Mouse (Mus musculus) liver, embryonic 14.5 days (tissue): ENCODE measurements around the gene Itm2b. TPM values are rescaled to one million over a fixed set of nuclear protein-coding genes. Genes with fewer than 3 reads are reported as not detected.

Source experiments
- ATAC-seq: fragments of 200-750 bp; cut with Nextera tagmentation; 2 replicates; pipeline ENCODE4 v1.8.0; 2017; ENCODE audit warnings: moderate number of reproducible peaks, mild to moderate bottlenecking, moderate library complexity; ENCODE audit not compliant: insufficient read depth
- DNase-seq, 3 experiments: peaks; one replicate each; pipeline ENCODE4 v3.0.0-alpha.2; 2012 to 2013; ENCODE audit warnings: low read depth in 3 of 3, low spot score in 3 of 3
- H3K27ac ChIP-seq: fragments of 300-500 bp; sonication (generic); 2 replicates; pipeline ENCODE4 v1.5.1; 2014; ENCODE audit warnings: moderate library complexity, mild to moderate bottlenecking, control low read depth, inconsistent platforms
- H3K27me3 ChIP-seq: fragments of 300-500 bp; sonication (generic); 2 replicates; pipeline ENCODE4 v1.6.1; 2014; ENCODE audit warnings: mild to moderate bottlenecking, low read length, moderate library complexity; ENCODE audit not compliant: control insufficient read depth, insufficient read depth
- H3K36me3 ChIP-seq: fragments of 300-500 bp; sonication (generic); replicated peaks from 2 replicates; pipeline ENCODE4 v1.6.1; 2014; ENCODE audit warnings: low read depth; ENCODE audit not compliant: control insufficient read depth, insufficient read depth
- H3K4me1 ChIP-seq, 2 experiments: fragments of 200-500 bp in 1 of 2; fragments of 300-500 bp in 1 of 2; sonication (generic) in 1 of 2; replicated peaks; 2 replicates each; pipeline ENCODE4 v1.6.1; 2012 to 2014; ENCODE audit warnings: antibody characterized with exemption in 1 of 2, inconsistent platforms in 1 of 2, low read length in 1 of 2; ENCODE audit not compliant: control insufficient read depth in 2 of 2, insufficient read depth in 2 of 2
- H3K4me2 ChIP-seq: fragments of 300-500 bp; sonication (generic); 2 replicates; pipeline ENCODE4 v1.6.1; 2014; ENCODE audit warnings: low read depth, mild to moderate bottlenecking, control low read depth, moderate library complexity
- H3K4me3 ChIP-seq, 2 experiments: fragments of 200-500 bp in 1 of 2; fragments of 300-500 bp in 1 of 2; sonication (generic) in 1 of 2; 2 replicates each; pipeline ENCODE4 v1.5.1; 2012 to 2014; ENCODE audit warnings: low read depth in 2 of 2, low read length in 2 of 2, mild to moderate bottlenecking in 2 of 2, control low read depth in 1 of 2, inconsistent platforms in 1 of 2, moderate library complexity in 1 of 2; ENCODE audit not compliant: insufficient read depth in 1 of 2
- H3K9ac ChIP-seq: fragments of 300-500 bp; sonication (generic); replicated peaks from 2 replicates; pipeline ENCODE4 v1.6.1; 2014; ENCODE audit warnings: mild to moderate bottlenecking, control low read depth, moderate library complexity
- H3K9me3 ChIP-seq: fragments of 300-500 bp; sonication (generic); 2 replicates; pipeline ENCODE4 v1.6.1; 2016; ENCODE audit warnings: low read length, mixed read lengths; ENCODE audit not compliant: control insufficient read depth
- CTCF ChIP-seq: IDR thresholded peaks from 2 replicates; pipeline ENCODE4 v1.5.1; 2016; ENCODE audit warnings: antibody characterized with exemption, low read depth, control low read depth
- EP300 ChIP-seq: IDR thresholded peaks from 2 replicates; pipeline ENCODE4 v1.6.1; 2016; ENCODE audit warnings: antibody characterized with exemption, low read depth
- WGBS: fragments of 180-500 bp; shearing (Covaris S2); extraction: QIAGEN DNeasy Blood & Tissue Kit; methylation state at CpG from one replicate; pipeline ENCODE4 v1.1.7; 2014; ENCODE audit not compliant: insufficient replicate concordance; 5-methylcytosine and 5-hydroxymethylcytosine counted together
- polyA plus RNA-seq, 2 experiments: library from polyadenylated mRNA; depleted of rRNA in 1 of 2; stranded (reverse) in 1 of 2; unstranded in 1 of 2; fragments of >200 nt; fragmentation: Nextera tagmentation in 1 of 2; extraction: Ambion mirVana in 1 of 2; gene quantifications; 2 replicates each; pipeline versions ENCODE4 v1.2.1 to v1.2.3; 2012 to 2014

The Itm2b gene
- polyA plus RNA-seq, 2 experiments = 206 to 396 TPM

- no peak overlapping the region; the same call in 1 of the 2 replicates for H3K4me2 ChIP-seq
- H3K27me3 ChIP-seq = no peaks in the 10 kb centered on the region
- no peak overlapping the region for H3K4me3 ChIP-seq
- H3K4me1 ChIP-seq = peaks cover 6 to 38% of the 10 kb centered on the region in 2 experiments
- no peak overlapping the region; the same call in 1 of the 2 replicates for H3K9ac ChIP-seq
- no peaks in the 10 kb centered on the region for H3K9me3 ChIP-seq
- DNase-seq (no peak), ATAC-seq (peak; percentile 40; the same call in 1 of the 2 replicates)
- 11% methylated on average over 8 of the region's 8 CpGs for WGBS
- TF ChIP-seq EP300 (no peak), CTCF (no peak)
- H3K36me3 ChIP-seq = no peaks in the 10 kb centered on the region
- H3K27ac ChIP-seq = no peak overlapping the region
These were observed 13.4 kb upstream of the Itm2b start for GRCm38 (mm10) chr14:73398367-73398996.

- Histone ChIP-seq H3K9me3 (no peaks in the 10 kb centered on the region), H3K27me3 (no peaks in the 10 kb centered on the region), H3K27ac (no peak overlapping the region), H3K4me3 (no peak overlapping the region), H3K4me1 (peaks cover 10 to 22% of the 10 kb centered on the region in 2 experiments), H3K4me2 (no peak overlapping the region), H3K9ac (no peak overlapping the region), H3K36me3 (no peaks in the 10 kb centered on the region)
- DNase-seq (no peak), ATAC-seq (no peak)
- 61% methylated on average over 5 of the region's 5 CpGs for WGBS
- TF ChIP-seq CTCF = no peak
- TF ChIP-seq EP300 = no peak
These were observed 10.7 kb upstream of the Itm2b start for GRCm38 (mm10) chr14:73395750-73396149.

- H3K27ac ChIP-seq = no peak overlapping the region
These were observed 9.3 kb upstream of the Itm2b start for GRCm38 (mm10) chr14:73394263-73395006.

GRCm38 (mm10) chr14:73391457-73391856 lies 6.4 kb upstream of the Itm2b start:
- peaks cover 9 to 28% of the 10 kb centered on the region in 2 experiments for H3K4me1 ChIP-seq
- H3K27me3 ChIP-seq = no peaks in the 10 kb centered on the region

More at GRCm38 (mm10) chr14:73394263-73395006, 9.3 kb upstream of the Itm2b start:
- Histone ChIP-seq H3K4me2 (no peak overlapping the region), H3K36me3 (no peaks in the 10 kb centered on the region), H3K9ac (no peak overlapping the region), H3K9me3 (no peaks in the 10 kb centered on the region), H3K4me3 (no peak overlapping the region), H3K27me3 (no peaks in the 10 kb centered on the region), H3K4me1 (peaks cover 14 to 25% of the 10 kb centered on the region in 2 experiments)
- TF ChIP-seq CTCF = no peak
- TF ChIP-seq EP300 = no peak
- ATAC-seq (no peak), DNase-seq (no peak)
- 49% methylated on average over 5 of the region's 5 CpGs for WGBS

GRCm38 (mm10) chr14:73390196-73390595 lies 5.1 kb upstream of the Itm2b start:
- WGBS = 37% methylated on average over 2 of the region's 2 CpGs
- TF ChIP-seq CTCF (no peak), EP300 (peak; percentile 12; the same call in 1 of the 2 replicates)

More at GRCm38 (mm10) chr14:73391457-73391856, 6.4 kb upstream of the Itm2b start:
- no peaks in the 10 kb centered on the region for H3K9me3 ChIP-seq
- no peak overlapping the region for H3K27ac ChIP-seq
- H3K9ac ChIP-seq = no peak overlapping the region
- no peak for ATAC-seq
- 68% methylated on average over 1 of the region's 1 CpGs for WGBS
- no peaks in the 10 kb centered on the region for H3K36me3 ChIP-seq
- no peak for TF ChIP-seq CTCF
- TF ChIP-seq EP300 = no peak
- no peak overlapping the region for H3K4me3 ChIP-seq
- DNase-seq = no peak
- H3K4me2 ChIP-seq = no peak overlapping the region

More at GRCm38 (mm10) chr14:73390196-73390595, 5.1 kb upstream of the Itm2b start:
- no peak for DNase-seq
- H3K9me3 ChIP-seq = no peaks in the 10 kb centered on the region
- H3K27me3 ChIP-seq = no peaks in the 10 kb centered on the region
- H3K9ac ChIP-seq = no peak overlapping the region
- no peak overlapping the region for H3K4me2 ChIP-seq
- no peak overlapping the region for H3K27ac ChIP-seq
- no peaks in the 10 kb centered on the region for H3K36me3 ChIP-seq
- no peak for ATAC-seq
- H3K4me3 ChIP-seq = no peak overlapping the region
- peaks cover 17 to 38% of the 10 kb centered on the region in 2 experiments for H3K4me1 ChIP-seq
